In the genomic region with DNA sequence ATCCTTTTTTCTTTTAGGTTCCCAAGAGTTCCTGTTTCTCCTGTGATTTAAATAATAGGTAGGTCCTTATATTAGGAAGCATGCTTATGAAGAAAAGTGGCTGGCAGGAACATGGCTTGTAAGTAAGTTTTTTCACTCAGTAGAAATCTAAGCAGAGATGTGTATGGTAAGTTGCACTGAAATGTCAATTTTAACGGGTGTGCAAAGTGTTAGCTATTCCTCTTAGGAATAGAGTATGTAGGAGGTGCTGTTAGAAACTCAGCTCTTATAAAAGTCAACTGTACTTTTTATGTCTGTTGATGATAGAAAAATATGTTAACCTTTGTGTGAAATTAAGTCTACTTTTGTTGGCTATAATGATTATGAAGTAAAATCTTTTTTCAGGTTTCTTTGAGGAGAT, we compare ENCODE assay signal across 31 mouse cellular contexts. TPM values are rescaled to one million over a fixed set of nuclear protein-coding genes. Genes with fewer than 3 reads are reported as not detected.
"Had no signal": no experiment of that assay in that cellular context is flagged by ENCODE, and none has a peak within 500 bp of the region (broad histone marks: within the 10 kb centered on the region; RNA-seq: fewer than 3 reads in every experiment).

No protein-coding gene starts in this region.

- DNase-seq: cerebellum, adult 2 months; cerebellum, adult 8-10 months; cerebellum, adult 9-10 months; cerebellum, adult 9-11 months; cerebellum, postnatal 10 days; cerebellum, postnatal 14 days; cerebellum, postnatal 25 days; cerebellum, postnatal 36 days; embryo, embryonic 11 days; forebrain, postnatal 0 days; gastrocnemius, adult 2 months; gastrocnemius, postnatal 10 days; gastrocnemius, postnatal 14 days; gastrocnemius, postnatal 25 days; gastrocnemius, postnatal 36 days; heart, adult 11 months; heart, adult 18-20 months; heart, adult 2 months had no signal

- H3K4me2 ChIP-seq: embryonic facial prominence, embryonic 12.5 days; embryonic facial prominence, embryonic 13.5 days; embryonic facial prominence, embryonic 15.5 days; forebrain, embryonic 12.5 days; forebrain, embryonic 13.5 days; forebrain, embryonic 15.5 days had no signal

- H3K4me3 ChIP-seq: embryonic facial prominence, embryonic 10.5 days; embryonic facial prominence, embryonic 12.5 days; embryonic facial prominence, embryonic 13.5 days; embryonic facial prominence, embryonic 15.5 days; erythroblast, embryonic 14.5 days; forebrain, embryonic 10.5 days; forebrain, embryonic 12.5 days; forebrain, embryonic 13.5 days; forebrain, embryonic 15.5 days; gastrocnemius, adult 2 months; heart, adult 2 months had no signal

- H3K4me1 ChIP-seq: embryonic facial prominence, embryonic 10.5 days; embryonic facial prominence, embryonic 12.5 days; embryonic facial prominence, embryonic 13.5 days; embryonic facial prominence, embryonic 15.5 days; forebrain, embryonic 10.5 days; forebrain, embryonic 12.5 days; forebrain, embryonic 13.5 days; forebrain, embryonic 15.5 days had no signal

- H3K27me3 ChIP-seq: embryonic facial prominence, embryonic 12.5 days; embryonic facial prominence, embryonic 13.5 days; embryonic facial prominence, embryonic 15.5 days; forebrain, embryonic 12.5 days; forebrain, embryonic 13.5 days; forebrain, embryonic 15.5 days had no signal

- H3K9ac ChIP-seq: embryonic facial prominence, embryonic 12.5 days; embryonic facial prominence, embryonic 13.5 days; embryonic facial prominence, embryonic 15.5 days; forebrain, embryonic 12.5 days; forebrain, embryonic 13.5 days; forebrain, embryonic 15.5 days; forebrain, postnatal 0 days had no signal

- H3K27ac ChIP-seq: embryonic facial prominence, embryonic 10.5 days; embryonic facial prominence, embryonic 12.5 days; embryonic facial prominence, embryonic 13.5 days; embryonic facial prominence, embryonic 15.5 days; forebrain, embryonic 10.5 days; forebrain, embryonic 12.5 days; forebrain, embryonic 13.5 days; forebrain, embryonic 15.5 days; gastrocnemius, adult 2 months; heart, adult 2 months had no signal

- H3K9me3 ChIP-seq: embryonic facial prominence, embryonic 10.5 days; embryonic facial prominence, embryonic 12.5 days; embryonic facial prominence, embryonic 13.5 days; embryonic facial prominence, embryonic 15.5 days; forebrain, embryonic 10.5 days; forebrain, embryonic 12.5 days; forebrain, embryonic 13.5 days; forebrain, embryonic 15.5 days had no signal

- ATAC-seq: forebrain, embryonic 13.5 days; forebrain, embryonic 14.5 days; forebrain, embryonic 15.5 days; forebrain, embryonic 16.5 days; forebrain, postnatal 0 days had no signal

RNA-seq across cellular contexts. Expression of a gene that starts 35.8 kb away (rescaled TPM):
- polyA plus RNA-seq: erythroblast, embryonic 14.5 days; gonadal fat pad, adult 2 months had no signal

RNA-seq across cellular contexts. Expression of a gene that starts 55.5 kb away (rescaled TPM):
- polyA plus RNA-seq: embryonic facial prominence, embryonic 10.5 days; embryonic facial prominence, embryonic 11.5 days; embryonic facial prominence, embryonic 12.5 days; erythroblast, embryonic 14.5 days; forebrain, embryonic 12.5 days; forebrain, embryonic 13.5 days; forebrain, embryonic 15.5 days had no signal
